Mouse (Mus musculus) forebrain, embryonic 10.5 days (tissue): ENCODE measurements around the gene Cdc26. TPM values are rescaled to one million over a fixed set of nuclear protein-coding genes. Genes with fewer than 3 reads are reported as not detected.
A peak's percentile ranks its signal among the peaks of the same experiment; 100 is the strongest.

ENCODE experiments used
- DNase-seq: peaks from one replicate; pipeline ENCODE4 v3.0.0-alpha.2; 2017; ENCODE audit warnings: low spot score; ENCODE audit errors: extremely low spot score
- H3K27ac ChIP-seq: fragments of 300-500 bp; sonication (generic); 2 replicates; pipeline ENCODE4 v1.5.1; 2016; ENCODE audit warnings: mild to moderate bottlenecking
- H3K27me3 ChIP-seq: fragments of 300-500 bp; sonication (generic); 2 replicates; pipeline ENCODE4 v1.6.1; 2016; ENCODE audit warnings: mild to moderate bottlenecking; ENCODE audit not compliant: poor library complexity, severe bottlenecking
- H3K36me3 ChIP-seq: fragments of 300-500 bp; sonication (generic); replicated peaks from 2 replicates; pipeline ENCODE4 v1.6.1; 2016; ENCODE audit warnings: mild to moderate bottlenecking, moderate library complexity
- H3K4me1 ChIP-seq: fragments of 300-500 bp; sonication (generic); 2 replicates; pipeline ENCODE4 v1.6.1; 2016
- H3K4me3 ChIP-seq: fragments of 300-500 bp; sonication (generic); 2 replicates; pipeline ENCODE4 v1.5.1; 2016; ENCODE audit warnings: mild to moderate bottlenecking, moderate library complexity
- H3K9me3 ChIP-seq: fragments of 300-500 bp; sonication (generic); 2 replicates; pipeline ENCODE4 v1.6.1; 2016; ENCODE audit warnings: mild to moderate bottlenecking, moderate library complexity
- WGBS: fragments of 180-500 bp; shearing (Covaris S2); methylation state at CpG from one replicate; pipeline ENCODE4 v1.1.7; 2016; 5-methylcytosine and 5-hydroxymethylcytosine counted together
- polyA plus RNA-seq: library from polyadenylated mRNA; unstranded; fragments of >200 nt; fragmentation: Nextera tagmentation; extraction: Ambion mirVana; gene quantifications from 2 replicates; pipeline ENCODE4 v1.2.1, GENCODE M21; 2016

Gene Cdc26
- polyA plus RNA-seq, 1 experiment from 2014 or later, result 202 TPM

DNA sequence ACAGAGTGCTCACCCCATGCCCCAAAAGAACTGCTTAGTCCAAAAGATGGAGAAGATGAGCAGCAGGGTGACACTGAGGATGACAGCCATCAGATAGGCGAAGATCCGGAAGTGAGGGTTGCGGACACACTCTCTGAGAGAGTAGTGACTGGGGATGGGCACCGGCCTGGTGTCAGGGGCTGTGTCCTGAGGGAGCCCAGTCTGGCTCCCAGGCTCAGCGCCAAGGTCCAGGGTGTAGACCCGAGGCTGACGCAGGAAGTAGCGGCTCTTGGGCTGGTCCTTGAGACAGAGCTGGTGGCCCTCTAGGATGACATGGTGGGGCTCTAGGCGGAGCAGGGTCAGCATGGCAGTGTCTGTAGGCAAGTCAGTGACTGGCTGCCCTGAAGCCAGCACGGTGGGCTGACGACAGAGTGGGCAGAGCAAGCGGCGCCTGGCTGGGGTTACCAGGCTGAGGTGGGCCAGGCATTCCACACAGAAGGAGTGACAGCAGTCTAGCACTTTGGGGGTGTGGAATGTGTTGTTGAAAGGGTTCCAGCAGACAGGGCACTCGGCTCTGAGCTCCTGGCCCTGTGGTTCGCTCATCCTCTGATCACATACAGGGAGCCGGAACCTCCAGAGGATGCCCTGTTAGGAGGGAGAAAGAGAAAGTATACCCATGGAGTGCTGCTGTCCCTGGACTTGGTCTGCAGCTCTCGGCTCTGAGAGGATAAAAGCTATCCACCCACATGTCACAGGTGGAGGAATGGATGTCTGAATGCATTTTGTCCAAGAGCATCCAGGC is 19.7 kb upstream of the Cdc26 start:
- no peaks in the 10 kb centered on the region for H3K4me1 ChIP-seq
- no peaks in the 10 kb centered on the region for H3K9me3 ChIP-seq
- H3K36me3 ChIP-seq, result peaks cover 31% of the 10 kb centered on the region
- DNase-seq, result no peak
- 79% methylated on average over 17 of the region's 17 CpGs for WGBS
- H3K27ac ChIP-seq, result no peak overlapping the region
- H3K4me3 ChIP-seq, result no peak overlapping the region
- H3K27me3 ChIP-seq, result no peaks in the 10 kb centered on the region

DNA sequence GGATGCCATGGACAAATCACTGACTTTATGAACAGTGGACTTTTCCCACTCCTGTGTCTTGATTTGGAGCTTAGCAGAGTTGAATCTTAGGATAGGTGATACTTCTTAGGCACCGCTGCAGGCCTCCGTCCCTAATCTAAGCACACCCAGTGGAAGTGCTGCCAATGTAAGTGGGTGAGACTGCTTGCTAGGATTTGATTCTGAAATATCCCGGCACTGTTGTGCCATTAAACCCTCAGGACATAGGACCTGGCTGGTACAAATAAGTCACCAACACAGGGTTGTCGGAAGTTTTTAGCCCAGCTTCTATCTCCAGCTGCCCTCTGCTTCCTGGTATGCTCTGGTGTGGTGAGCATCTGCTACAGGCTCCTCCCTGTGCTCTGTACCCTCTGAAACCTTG is 17.4 kb upstream of the Cdc26 start:
- no peak for DNase-seq
- 91% methylated on average over 4 of the region's 4 CpGs for WGBS
- Histone ChIP-seq H3K9me3 (no peaks in the 10 kb centered on the region), H3K4me1 (no peaks in the 10 kb centered on the region), H3K27ac (no peak overlapping the region), H3K4me3 (no peak overlapping the region), H3K36me3 (peaks cover 54% of the 10 kb centered on the region), H3K27me3 (no peaks in the 10 kb centered on the region)

DNA sequence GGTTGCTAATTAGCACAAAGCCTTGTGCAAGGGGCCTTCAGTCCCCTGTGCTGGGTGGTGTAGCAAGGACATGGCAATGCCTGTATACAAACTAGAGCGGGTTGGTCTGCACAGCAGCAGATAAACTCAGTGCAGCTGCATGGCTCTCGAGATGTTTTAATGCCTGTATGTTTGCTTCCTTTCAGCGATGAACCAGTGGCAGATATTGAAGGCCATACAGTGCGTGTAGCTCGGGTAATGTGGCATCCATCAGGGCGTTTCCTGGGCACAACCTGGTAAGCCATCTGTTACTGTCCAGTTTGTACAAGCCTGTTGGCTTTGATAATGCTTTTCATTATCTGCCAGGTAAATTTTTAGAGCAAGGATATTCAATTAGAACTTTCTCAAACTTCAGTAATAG is 10.6 kb upstream of the Cdc26 start:
- Histone ChIP-seq H3K36me3 (peaks cover 100% of the 10 kb centered on the region), H3K27me3 (no peaks in the 10 kb centered on the region), H3K9me3 (no peaks in the 10 kb centered on the region), H3K27ac (no peak overlapping the region), H3K4me3 (no peak overlapping the region), H3K4me1 (no peaks in the 10 kb centered on the region)
- DNase-seq, result no peak
- WGBS, result 96% methylated on average over 6 of the region's 6 CpGs

DNA sequence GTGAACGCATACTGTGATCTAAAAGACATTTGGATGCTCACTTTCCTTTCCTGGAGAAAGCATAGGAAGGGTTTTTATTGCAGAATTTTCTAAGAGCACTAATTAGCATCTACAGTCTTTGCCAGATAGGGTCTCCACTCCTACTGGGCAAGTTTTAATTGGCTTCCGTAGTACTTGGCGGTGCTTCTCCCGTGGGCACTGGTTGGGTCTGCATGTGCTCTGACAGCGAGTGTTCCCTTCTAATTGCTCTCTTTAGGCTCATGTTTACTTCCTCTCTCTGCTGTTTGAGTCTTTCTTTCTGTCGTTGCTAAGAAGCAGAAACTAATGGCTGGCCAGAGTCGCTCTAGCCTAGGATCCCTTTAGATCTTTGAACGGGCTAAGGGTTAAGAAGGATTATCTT is 10.0 kb upstream of the Cdc26 start:
- no peaks in the 10 kb centered on the region for H3K9me3 ChIP-seq
- no peak for DNase-seq
- H3K36me3 ChIP-seq, result peaks cover 100% of the 10 kb centered on the region
- H3K4me1 ChIP-seq, result no peaks in the 10 kb centered on the region
- no peak overlapping the region for H3K27ac ChIP-seq
- WGBS, result 94% methylated on average over 8 of the region's 8 CpGs
- no peaks in the 10 kb centered on the region for H3K27me3 ChIP-seq
- no peak overlapping the region for H3K4me3 ChIP-seq

DNA sequence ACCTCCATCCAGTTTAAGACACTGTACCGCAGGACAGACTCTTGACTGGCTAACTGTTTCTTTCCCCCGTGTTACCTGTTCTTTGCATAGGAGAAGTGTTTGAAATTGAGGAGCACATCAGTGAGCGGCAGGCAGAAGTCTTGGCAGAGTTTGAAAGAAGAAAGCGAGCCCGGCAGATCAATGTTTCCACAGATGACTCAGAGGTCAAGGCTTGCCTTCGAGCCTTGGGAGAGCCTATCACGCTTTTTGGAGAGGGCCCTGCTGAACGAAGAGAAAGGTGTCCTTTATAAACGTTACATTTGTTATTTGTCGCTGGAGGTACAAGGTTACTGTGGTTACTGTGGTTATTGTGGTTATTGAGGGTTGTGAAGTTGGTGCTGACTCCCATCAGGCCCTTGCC is 3.2 kb upstream of the Cdc26 start:
- H3K36me3 ChIP-seq, result peaks cover 61% of the 10 kb centered on the region
- WGBS, result 94% methylated on average over 10 of the region's 10 CpGs
- no peak for DNase-seq
- H3K9me3 ChIP-seq, result no peaks in the 10 kb centered on the region
- no peak overlapping the region for H3K27ac ChIP-seq
- peaks cover 19% of the 10 kb centered on the region for H3K4me1 ChIP-seq
- no peak overlapping the region for H3K4me3 ChIP-seq
- no peaks in the 10 kb centered on the region for H3K27me3 ChIP-seq

DNA sequence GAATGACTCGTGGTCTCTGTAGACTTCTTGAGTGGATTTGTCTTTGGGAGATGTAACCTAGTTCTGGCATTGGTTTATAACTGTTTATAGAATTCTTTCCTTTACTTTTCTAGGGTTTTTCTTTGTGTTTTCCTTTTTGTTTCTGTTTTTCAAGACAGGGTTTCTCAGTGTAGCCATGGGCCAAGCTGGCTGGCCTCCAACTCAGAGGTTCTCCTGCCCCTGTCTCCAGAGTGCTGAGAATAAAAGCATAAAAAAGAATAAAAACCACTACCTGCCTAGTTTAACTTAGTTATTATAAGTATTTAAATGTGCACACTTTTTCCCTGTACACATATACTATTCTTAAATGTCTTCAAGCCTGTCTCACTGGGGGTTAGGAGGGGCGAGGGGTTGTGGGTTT is 1.9 kb upstream of the Cdc26 start:
- peaks cover 27% of the 10 kb centered on the region for H3K4me1 ChIP-seq
- H3K27ac ChIP-seq, result no peak overlapping the region
- peaks cover 58% of the 10 kb centered on the region for H3K36me3 ChIP-seq
- WGBS, result 92% methylated on average over 2 of the region's 2 CpGs
- peak overlapping the region; percentile 85 for H3K4me3 ChIP-seq
- H3K9me3 ChIP-seq, result no peaks in the 10 kb centered on the region
- no peaks in the 10 kb centered on the region for H3K27me3 ChIP-seq
- DNase-seq, result no peak

DNA sequence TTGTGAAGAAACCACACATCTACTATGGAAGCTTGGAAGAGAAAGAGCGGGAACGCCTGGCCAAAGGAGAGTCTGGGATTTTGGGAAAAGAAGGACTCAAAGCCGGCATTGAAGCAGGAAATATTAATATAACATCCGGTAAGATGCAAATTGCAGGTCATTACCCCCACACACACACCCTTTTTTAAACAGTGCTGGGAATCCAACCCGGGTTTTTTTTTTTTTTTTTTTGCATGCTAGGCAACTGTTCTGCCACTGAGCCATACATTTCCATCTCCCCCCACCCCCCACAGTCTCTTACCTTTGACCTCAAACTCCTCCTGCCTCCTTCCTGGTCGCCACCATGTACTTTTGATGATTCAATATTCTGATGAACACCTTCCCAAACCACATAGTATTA is 1.2 kb upstream of the Cdc26 start:
- DNase-seq, result no peak
- H3K36me3 ChIP-seq, result peaks cover 58% of the 10 kb centered on the region
- H3K27ac ChIP-seq, result peak overlapping the region; percentile 93
- H3K4me1 ChIP-seq, result peaks cover 27% of the 10 kb centered on the region
- peak overlapping the region; percentile 85 for H3K4me3 ChIP-seq
- WGBS, result 55% methylated on average over 6 of the region's 6 CpGs
- H3K27me3 ChIP-seq, result no peaks in the 10 kb centered on the region
- no peaks in the 10 kb centered on the region for H3K9me3 ChIP-seq

DNA sequence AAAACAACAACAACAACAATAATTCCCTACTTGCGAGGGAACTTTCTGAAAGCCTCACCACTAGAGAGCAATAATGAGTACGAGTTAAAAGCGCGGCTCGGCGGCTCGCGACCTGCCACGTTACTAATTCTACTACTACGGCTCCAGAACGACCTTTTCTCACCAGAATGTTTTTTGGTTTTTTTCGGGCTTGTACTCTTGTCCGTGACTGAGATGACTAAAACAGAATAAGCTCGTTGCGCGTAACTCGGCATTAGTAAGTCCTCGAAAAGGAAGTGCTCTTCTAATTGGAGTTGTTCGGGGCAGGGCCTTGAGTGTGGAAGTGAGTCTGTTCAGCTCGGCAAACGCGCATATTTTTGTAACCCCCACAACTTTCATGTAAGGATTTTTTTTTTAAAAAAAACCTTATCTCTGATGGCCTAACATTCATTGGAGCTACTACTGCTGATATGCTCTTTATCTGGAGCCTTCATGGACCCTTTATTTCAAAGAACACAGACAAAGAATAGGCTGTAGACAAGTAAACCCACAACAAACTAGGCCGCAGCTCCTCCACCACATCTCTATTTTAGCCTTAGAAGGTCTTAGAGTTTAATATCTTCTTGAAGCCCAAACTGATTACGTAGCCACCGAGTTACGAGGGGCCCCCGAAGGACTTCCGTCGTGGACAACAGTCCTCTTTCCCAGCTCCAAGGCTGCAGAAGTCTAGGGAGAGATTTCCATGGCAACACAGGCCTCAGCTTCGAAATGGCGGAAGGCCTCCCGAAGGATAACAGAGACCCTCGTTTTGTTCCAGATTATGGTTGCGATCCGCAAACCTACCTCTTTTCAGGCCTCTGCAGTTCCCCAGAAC is 486 bp downstream of the Cdc26 start:
- peaks cover 27% of the 10 kb centered on the region for H3K4me1 ChIP-seq
- DNase-seq, result peak; percentile 68
- no peaks in the 10 kb centered on the region for H3K9me3 ChIP-seq
- peak overlapping the region; percentile 85 for H3K4me3 ChIP-seq
- peaks cover 58% of the 10 kb centered on the region for H3K36me3 ChIP-seq
- no peaks in the 10 kb centered on the region for H3K27me3 ChIP-seq
- H3K27ac ChIP-seq, result peak overlapping the region; percentile 93
- WGBS, result under 1% methylated on average over 35 of the region's 35 CpGs

DNA sequence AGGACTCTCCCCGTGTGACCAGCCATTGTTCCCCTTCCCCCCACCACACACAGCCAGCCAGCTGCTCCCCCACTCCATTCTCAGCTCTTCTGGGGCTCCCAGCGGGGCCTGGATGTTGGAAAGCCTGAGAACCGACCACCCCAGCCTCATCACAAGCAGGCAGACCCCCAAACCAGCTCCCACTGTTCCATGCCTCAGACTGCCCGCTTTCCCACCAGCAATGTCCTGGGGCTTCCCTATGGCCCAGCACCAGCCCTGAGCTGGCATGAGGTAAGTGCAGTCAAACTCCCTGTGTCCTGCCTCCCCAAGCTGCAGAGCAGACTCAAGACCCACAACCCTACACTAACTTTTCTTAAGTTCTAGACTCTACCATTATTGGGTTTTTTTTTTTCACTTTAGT is 2.3 kb downstream of the Cdc26 start:
- WGBS, result 91% methylated on average over 4 of the region's 4 CpGs

DNA sequence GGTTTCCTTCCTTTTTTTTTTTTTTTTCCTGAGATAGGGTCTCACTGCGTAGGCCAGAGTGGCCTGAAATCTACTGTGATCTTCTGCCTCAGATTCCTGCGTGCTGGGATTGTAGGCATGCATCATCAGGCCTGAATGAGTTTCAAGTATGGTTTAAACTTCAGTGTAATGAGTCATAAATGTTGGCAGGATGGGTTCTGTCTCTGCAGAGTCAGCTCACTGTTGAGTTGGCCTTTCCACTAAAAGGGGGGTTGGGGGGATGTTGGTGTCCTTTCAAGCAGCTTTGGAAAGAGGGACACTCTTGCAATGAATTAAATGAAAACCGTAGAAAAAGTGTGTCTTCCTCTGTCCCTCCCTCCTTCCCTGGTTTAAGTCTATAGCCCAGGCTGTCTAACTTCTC is 9.5 kb downstream of the Cdc26 start:
- Histone ChIP-seq H3K36me3 (peaks cover 95% of the 10 kb centered on the region), H3K27me3 (no peaks in the 10 kb centered on the region), H3K4me1 (no peaks in the 10 kb centered on the region), H3K4me3 (no peak overlapping the region), H3K9me3 (no peaks in the 10 kb centered on the region), H3K27ac (no peak overlapping the region)
- 93% methylated on average over 3 of the region's 3 CpGs for WGBS
- no peak for DNase-seq

More for the DNA sequence above, 2.3 kb downstream of the Cdc26 start:
- peaks cover 27% of the 10 kb centered on the region for H3K4me1 ChIP-seq
- H3K27me3 ChIP-seq, result no peaks in the 10 kb centered on the region
- H3K4me3 ChIP-seq, result peak overlapping the region; percentile 15; the same call in 1 of the 2 replicates
- no peak overlapping the region for H3K27ac ChIP-seq
- H3K36me3 ChIP-seq, result peaks cover 58% of the 10 kb centered on the region
- DNase-seq, result no peak
- no peaks in the 10 kb centered on the region for H3K9me3 ChIP-seq

DNA sequence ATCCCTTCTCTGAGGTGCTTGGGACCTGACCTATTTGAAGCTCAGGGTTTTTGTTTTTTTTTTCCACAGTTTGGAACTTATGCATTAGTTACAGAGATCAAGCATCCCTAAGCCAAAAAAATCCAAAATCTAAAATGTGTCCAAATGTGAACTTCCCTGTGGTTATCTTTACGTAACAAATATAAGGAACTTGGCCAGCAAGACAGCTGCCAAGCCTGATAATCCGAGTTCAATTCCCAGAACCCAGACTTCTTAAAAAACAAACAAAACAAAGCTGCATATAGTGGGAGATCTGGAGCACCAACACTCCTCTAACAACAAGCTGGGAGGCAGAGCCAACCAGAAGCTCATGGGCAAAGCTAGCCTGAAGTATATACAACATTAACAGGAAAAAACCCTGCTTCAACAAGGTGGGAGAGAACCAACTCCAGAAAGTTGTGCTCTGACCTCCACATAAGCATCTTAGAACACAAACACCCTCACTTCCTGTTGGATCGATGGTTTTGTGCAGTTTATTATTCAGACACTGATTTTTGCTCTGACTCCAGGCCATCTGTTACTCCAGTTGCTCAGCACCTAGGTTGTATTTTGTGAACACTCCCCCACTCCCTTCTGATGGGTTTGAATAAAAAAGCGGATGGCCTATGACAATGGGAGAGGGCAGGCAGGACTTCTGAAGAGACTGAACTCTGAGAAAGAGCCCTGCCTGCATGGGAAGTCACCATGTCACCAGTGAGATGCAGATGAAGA is 10.7 kb downstream of the Cdc26 start:
- peaks cover 92% of the 10 kb centered on the region for H3K36me3 ChIP-seq
- no peaks in the 10 kb centered on the region for H3K9me3 ChIP-seq
- 0 out of 2 replicates have a peak, but pooled peaks cover 3% of the 10 kb centered on the region for H3K4me1 ChIP-seq
- DNase-seq, result no peak
- no peaks in the 10 kb centered on the region for H3K27me3 ChIP-seq
- 91% methylated on average over 4 of the region's 4 CpGs for WGBS
- H3K27ac ChIP-seq, result no peak overlapping the region
- no peak overlapping the region for H3K4me3 ChIP-seq

DNA sequence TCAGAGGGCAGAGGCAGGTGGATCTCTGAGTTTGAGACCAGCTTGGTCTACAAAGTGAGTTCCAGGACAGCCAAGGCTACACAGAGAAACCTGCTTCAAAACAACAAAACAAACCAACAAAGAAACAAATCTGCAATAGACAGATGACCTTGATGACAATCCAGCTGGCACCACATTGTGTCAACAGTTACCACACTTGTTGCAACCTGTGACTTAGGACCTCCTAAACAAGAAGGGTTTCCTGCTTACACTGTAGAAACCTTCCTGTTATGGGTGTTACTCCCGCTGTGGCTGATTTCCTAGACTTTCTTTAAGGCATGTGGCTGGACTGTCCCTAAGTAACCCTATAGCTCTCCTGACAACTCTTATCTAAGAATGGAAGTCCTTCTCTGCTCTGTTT is 12.6 kb downstream of the Cdc26 start:
- Histone ChIP-seq H3K36me3 (peaks cover 92% of the 10 kb centered on the region), H3K4me3 (no peak overlapping the region)
- 89% methylated on average over 1 of the region's 1 CpGs for WGBS

More for the DNA sequence above, 12.6 kb downstream of the Cdc26 start:
- no peaks in the 10 kb centered on the region for H3K27me3 ChIP-seq
- no peak overlapping the region for H3K27ac ChIP-seq
- H3K4me1 ChIP-seq, result 0 out of 2 replicates have a peak, but pooled peaks cover 3% of the 10 kb centered on the region
- DNase-seq, result no peak
- H3K9me3 ChIP-seq, result no peaks in the 10 kb centered on the region
